Mouse (Mus musculus) liver (tissue): ENCODE data around the gene Dusp10.

ENCODE experiments used
- DNase-seq: peaks from one replicate; pipeline ENCODE4 v3.0.0-alpha.2; 2020; ENCODE audit warnings: mixed read lengths

The Dusp10 gene

DNA sequence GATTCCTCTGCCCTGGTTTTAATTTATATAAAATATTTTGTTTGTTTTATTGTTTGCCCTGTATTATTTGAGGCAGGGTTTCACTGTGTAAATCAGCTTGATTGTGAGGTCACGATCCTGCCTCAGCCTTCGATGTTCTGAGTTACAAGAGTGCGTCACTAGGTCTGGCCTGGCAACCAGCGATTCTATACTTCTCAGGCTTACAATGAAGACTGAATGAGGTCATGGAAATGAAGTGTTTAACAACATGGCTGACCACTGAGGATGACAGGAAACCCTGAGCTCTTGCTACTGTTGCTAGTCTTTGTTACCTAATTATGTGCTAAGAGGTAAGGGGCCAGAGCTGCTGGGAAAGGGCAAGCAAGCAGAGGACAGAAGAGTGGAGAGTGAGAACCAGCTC lies at the start of gene Dusp10:
Dusp10 (plus strand) TSS at position 197 of the 400 bp plus-strand sequence.
- DNase-seq: no peak

DNA sequence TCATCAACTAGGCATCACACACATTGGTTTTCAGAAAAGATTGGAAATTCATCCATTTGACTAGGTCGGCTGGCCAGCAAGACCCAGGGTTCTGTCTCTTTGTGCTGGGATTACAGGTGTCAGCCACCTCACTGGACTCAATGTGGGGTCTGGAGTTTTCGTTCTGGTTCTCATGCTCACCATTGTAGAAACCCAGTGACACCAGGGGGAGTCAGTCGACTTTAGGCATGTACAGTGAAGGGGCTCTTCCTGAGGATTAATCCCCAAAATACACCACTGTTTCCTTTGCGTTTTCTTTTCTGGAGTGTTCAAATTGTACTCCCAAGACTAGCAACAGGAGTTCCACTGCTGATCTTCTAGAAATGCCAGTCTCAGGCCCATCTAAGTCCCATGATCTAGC lies 47.8 kb upstream of the Dusp10 start:
- DNase-seq: no peak

DNA sequence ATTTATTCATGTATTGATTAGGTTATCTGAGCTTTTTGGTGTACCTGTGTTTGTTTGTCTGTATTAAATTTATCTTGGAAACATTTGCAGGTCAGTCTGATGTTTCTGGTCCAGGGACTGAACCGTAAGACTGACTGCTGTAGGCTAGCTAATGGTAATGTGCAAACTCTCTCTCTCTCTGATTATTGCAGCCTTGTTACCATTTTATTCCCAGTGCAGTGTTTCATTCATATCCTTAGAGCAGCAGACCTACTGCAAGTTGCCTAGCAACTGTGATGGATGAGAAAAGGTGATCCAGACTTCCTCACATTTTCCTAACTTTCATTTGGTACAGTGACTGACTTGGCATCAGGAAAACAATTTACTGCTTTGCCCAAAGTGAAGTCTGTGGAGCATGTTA lies 43.8 kb upstream of the Dusp10 start:
- no peak for DNase-seq

DNA sequence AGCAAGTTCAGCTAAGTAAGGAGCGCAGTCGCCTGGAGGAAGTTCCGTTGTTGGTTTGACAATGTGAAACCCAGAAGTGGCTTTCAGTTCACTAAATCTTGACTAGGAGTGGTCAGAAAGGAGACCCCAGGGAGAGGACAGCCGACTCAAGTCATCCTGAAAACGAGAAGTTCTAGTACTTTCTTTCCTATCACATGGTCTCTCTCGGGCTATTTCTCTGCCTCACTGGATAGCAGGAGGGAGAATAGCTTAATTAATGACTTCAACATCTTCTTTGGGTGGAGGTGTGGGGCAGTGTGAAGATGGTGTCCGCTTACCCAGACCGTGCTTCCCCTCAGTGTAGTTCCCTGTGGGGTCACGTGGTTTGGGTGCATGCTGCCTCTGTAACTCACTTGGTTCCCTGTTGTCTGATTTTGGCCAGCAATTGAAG lies 33.3 kb upstream of the Dusp10 start:
- DNase-seq: no peak

DNA sequence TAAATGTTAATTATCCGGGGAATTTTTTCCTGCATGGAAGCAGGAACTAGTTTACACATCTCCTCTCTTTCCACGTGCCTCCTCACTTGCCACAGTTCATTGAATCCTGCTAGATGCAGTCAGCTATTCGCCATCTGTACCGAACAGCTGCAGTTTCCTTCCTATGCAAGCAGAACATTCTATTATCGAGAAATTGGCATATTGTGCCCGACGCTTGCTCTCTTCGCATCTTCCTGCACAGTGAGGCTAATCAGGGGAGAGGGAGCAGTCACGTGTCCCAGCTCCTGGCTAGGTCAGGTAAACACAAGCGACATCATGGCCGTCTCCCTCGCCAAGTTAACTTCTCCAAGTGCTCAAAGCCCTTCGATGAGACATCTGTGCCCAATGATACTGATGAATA lies 31.0 kb upstream of the Dusp10 start:
- no peak for DNase-seq

- DNase-seq: no peak
These were observed 25.3 kb upstream of the Dusp10 start for GRCm38 (mm10) chr1:183987711-183988245.

- no peak for DNase-seq
These were observed 21.2 kb upstream of the Dusp10 start for GRCm38 (mm10) chr1:183991921-183992320.

DNA sequence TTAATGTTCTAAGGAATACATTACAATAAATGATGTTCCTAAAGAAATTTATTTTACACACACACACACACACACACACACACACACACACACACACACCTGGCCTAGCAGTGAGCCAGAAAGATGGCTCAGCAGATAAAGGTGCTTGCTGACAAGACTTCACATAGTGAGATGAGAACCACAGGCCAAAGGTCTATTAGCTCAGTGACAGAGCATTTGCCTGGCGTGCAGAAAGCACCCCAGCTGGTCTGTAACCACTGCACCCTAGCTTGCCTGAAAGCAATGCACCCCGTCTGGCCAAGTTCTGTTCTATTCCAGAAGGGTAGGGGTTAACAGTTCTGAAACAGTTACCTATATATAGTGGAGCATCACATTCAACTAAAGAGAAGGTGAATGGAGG lies 15.9 kb upstream of the Dusp10 start:
- no peak for DNase-seq

DNA sequence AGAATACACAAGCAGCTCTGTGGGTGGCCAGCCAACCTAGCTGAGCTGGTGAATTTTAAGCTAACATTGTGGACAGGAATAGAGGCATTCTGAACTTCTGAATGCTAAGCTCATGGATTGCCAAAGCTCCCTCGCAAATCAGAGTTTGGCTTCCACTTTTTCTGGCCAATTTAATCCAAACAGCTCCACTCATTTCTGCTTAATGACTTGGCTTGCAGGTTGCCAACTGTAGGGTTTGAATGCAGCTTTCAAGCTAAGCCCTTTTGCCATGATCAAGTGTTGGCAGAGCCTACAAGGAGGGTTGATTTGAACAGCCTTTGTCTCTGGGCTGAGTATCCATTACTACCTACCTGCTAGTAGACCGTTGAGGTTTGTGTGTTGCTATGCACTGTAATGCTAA lies 10.6 kb upstream of the Dusp10 start:
- no peak for DNase-seq

DNA sequence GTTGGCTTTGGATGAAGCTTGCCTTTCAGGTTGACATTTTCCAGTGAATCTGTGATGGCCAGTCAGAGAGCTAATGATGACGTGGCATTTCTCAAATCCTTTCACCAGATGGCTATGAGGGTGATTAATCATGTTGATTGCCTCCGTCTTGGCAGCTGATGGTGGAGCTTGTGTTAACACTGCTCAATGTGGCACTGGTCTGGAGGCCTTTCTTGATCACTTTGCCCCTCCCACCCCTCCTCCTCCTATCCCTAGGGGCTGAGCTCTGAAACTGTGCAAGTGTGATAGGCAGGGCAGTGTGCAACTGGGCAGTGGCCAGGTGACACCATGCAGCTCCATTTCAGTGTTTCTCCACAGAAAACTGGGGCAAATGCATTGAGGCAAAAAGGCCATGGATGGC lies 8.8 kb upstream of the Dusp10 start:
- DNase-seq: no peak

GRCm38 (mm10) chr1:184005315-184006058 lies 7.6 kb upstream of the Dusp10 start:
- no peak for DNase-seq

GRCm38 (mm10) chr1:184006086-184006485 lies 7.0 kb upstream of the Dusp10 start:
- DNase-seq: no peak

GRCm38 (mm10) chr1:184011311-184011710 lies 1.8 kb upstream of the Dusp10 start:
- no peak for DNase-seq

- no peak for DNase-seq
These were observed 989 bp downstream of the Dusp10 start for GRCm38 (mm10) chr1:184014091-184014490.

GRCm38 (mm10) chr1:184015995-184016730 lies 3.1 kb downstream of the Dusp10 start:
- DNase-seq: no peak

DNA sequence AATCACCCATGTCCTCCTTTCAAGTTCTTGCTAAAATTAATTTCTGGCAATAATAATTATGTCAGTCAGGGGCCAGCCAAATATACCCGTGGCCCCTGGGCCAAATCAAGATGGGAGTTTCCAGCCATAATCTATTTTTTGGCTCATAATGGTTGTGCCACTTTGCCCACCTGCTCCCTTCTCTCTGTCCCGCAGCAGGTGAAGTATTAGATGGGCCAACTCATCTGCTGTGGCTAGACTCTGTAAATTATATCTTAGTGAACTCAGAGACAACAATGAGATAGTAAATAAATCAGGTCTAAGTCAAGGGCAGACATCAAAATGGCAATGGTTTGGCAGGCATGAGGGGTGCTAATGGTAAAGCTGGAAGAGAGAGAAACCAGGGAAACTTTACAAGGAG lies 4.5 kb downstream of the Dusp10 start:
- no peak for DNase-seq

GRCm38 (mm10) chr1:184019042-184019721 lies 6.1 kb downstream of the Dusp10 start:
- no peak for DNase-seq

DNA sequence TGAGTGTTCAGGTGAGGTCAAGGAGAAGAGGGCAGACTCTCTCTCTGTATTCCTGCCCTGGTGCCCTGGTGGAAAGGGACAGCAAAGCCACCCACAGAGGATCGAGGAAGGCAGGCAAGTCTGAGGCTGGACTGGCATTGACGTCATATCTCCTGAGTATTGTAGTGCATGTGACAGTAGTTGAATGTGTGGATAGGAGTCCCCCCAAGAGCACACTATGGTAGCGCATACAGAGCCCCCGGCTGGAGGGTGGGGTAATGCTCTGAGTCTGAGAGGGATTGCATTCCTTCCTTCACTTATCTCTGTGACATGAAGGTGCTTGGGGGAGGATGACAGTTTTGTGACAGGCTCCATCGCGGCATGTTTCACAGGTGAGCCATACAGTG lies 6.6 kb downstream of the Dusp10 start:
- no peak for DNase-seq

DNA sequence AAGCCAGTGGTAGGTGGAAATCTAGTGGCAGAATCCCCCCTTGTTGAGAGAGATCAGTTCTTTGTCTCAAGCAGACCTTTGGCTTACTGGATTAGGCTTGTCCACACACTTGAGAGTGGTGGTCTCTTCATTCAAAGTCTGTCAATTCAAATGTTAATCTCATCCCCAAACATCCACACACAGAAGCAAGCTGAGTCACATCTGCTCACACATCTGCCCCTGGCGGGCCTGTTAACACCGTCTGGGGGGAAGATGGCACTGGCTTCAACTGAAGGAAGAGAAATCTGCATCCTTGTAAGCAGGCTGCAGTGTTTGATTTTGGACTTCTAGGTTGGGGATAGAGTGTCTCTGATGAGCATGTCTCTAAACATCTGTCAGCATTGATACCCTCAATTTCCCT lies 10.9 kb downstream of the Dusp10 start:
- DNase-seq: no peak

DNA sequence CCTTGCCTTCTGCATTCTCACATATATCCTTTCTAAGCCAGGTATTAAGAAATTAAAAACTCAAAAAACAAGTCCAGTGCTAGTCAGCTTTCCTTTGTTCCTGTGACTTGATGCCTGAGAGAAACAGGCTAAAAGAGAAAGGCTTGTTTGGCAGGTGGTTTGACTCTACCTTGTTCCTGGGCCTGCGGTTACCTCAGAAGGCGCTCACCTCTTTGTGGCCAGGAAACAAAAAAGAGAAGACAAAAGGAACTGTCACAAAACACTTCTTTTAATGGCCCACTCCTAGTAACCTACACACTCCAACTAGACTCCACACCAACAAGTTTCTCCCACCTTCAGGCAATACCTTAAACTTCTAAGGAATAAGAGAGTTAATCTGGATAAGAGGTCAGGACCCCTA lies 11.5 kb downstream of the Dusp10 start:
- no peak for DNase-seq

- no peak for DNase-seq
These were observed 12.0 kb downstream of the Dusp10 start for GRCm38 (mm10) chr1:184025079-184025478.

- no peak for DNase-seq
These were observed 13.9 kb downstream of the Dusp10 start for GRCm38 (mm10) chr1:184027039-184027438.

- no peak for DNase-seq
These were observed 17.1 kb downstream of the Dusp10 start for GRCm38 (mm10) chr1:184030070-184030802.
